Mouse (Mus musculus) CH12.LX (cell line): Measurements from ENCODE around the gene Cox4i2.

ENCODE experiments used
- CTCF ChIP-seq, 2 experiments: IDR thresholded peaks in 1 of 2; conservative IDR thresholded peaks in 1 of 2; 2 replicates each; pipeline ENCODE4 v1.5.1; 2011 to 2012; ENCODE audit warnings: low read depth in 2 of 2, low read length in 2 of 2, improper control_type of control experiment in 1 of 2, inconsistent platforms in 1 of 2, mild to moderate bottlenecking in 1 of 2, moderate library complexity in 1 of 2
- KAT2A ChIP-seq: IDR thresholded peaks from 2 replicates; pipeline ENCODE4 v1.6.1; 2012; ENCODE audit warnings: low read length, improper control_type of control experiment, inconsistent platforms; ENCODE audit not compliant: insufficient replicate concordance
- NELFE ChIP-seq: IDR thresholded peaks from 2 replicates; pipeline ENCODE4 v1.6.1; 2011; ENCODE audit warnings: low read depth, low read length, improper control_type of control experiment
- POLR2A ChIP-seq: IDR thresholded peaks from 2 replicates; pipeline ENCODE4 v1.6.1; 2011; ENCODE audit warnings: low read depth, mild to moderate bottlenecking, improper control_type of control experiment, low read length
- RAD21 ChIP-seq: IDR thresholded peaks from 2 replicates; pipeline ENCODE4 v1.6.1; 2011; ENCODE audit warnings: low read depth, mild to moderate bottlenecking, low read length, improper control_type of control experiment, moderate library complexity

DNA sequence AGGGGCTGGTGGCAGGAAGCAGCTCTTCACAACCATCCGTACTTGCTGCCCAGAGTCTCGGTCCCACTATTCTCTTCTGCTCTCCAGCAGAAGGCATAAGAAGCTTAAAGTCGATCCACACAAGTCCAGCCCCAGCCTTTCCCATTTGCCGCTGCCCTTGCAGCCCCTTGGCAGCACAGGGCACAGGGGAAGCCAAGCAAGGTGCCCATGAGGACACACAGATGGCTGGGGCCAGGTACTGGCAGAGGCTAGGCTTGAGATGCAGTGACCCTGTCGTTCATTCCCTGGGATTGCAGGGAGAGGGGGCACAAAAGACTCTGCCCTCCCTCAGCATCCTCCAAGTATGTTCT is 49.7 kb upstream of the Cox4i2 start:
- TF ChIP-seq POLR2A, result no peak
- TF ChIP-seq KAT2A, result no peak
- no peak for TF ChIP-seq CTCF (conservative IDR thresholded peaks at IDR 0.05 in 1 of 2, IDR thresholded peaks at IDR 0.05 in 1 of 2; ENCODE audit: low read depth in 2 of 2, low read length in 2 of 2)
- TF ChIP-seq RAD21, result no peak
- TF ChIP-seq NELFE, result no peak
